Mouse (Mus musculus) intestine, embryonic 16.5 days (tissue): Measurements from ENCODE around the gene Rapgef3. TPM values are rescaled to one million over a fixed set of nuclear protein-coding genes. Genes with fewer than 3 reads are reported as not detected.

Source experiments
- ATAC-seq: fragments of 200-750 bp; cut with Nextera tagmentation; 2 replicates; pipeline ENCODE4 v1.8.0; 2017; ENCODE audit warnings: moderate TSS enrichment, moderate library complexity
- H3K27ac ChIP-seq: fragments of 300-500 bp; sonication (generic); 2 replicates; pipeline ENCODE4 v1.5.1; 2014; ENCODE audit warnings: mild to moderate bottlenecking, low read length
- H3K27me3 ChIP-seq: fragments of 300-500 bp; sonication (generic); replicated peaks from 2 replicates; pipeline ENCODE4 v1.6.1; 2014; ENCODE audit warnings: low read length, control low read depth, mixed read lengths; ENCODE audit not compliant: control insufficient read depth, insufficient read depth
- H3K36me3 ChIP-seq: fragments of 300-500 bp; sonication (generic); 2 replicates; pipeline ENCODE4 v1.6.1; 2014; ENCODE audit warnings: low read length, control low read depth; ENCODE audit not compliant: control insufficient read depth, insufficient read depth
- H3K4me1 ChIP-seq: fragments of 300-500 bp; sonication (generic); 2 replicates; pipeline ENCODE4 v1.6.1; 2014; ENCODE audit warnings: low read length, control low read depth, mixed read lengths; ENCODE audit not compliant: control insufficient read depth, insufficient read depth
- H3K4me2 ChIP-seq: fragments of 300-500 bp; sonication (generic); 2 replicates; pipeline ENCODE4 v1.6.1; 2014; ENCODE audit warnings: low read depth, low read length, control low read depth
- H3K4me3 ChIP-seq: fragments of 300-500 bp; sonication (generic); 2 replicates; pipeline ENCODE4 v1.5.1; 2014; ENCODE audit warnings: mild to moderate bottlenecking, low read length
- H3K9ac ChIP-seq: fragments of 300-500 bp; sonication (generic); 2 replicates; pipeline ENCODE4 v1.6.1; 2014; ENCODE audit warnings: low read depth, low read length
- H3K9me3 ChIP-seq: fragments of 300-500 bp; sonication (generic); 2 replicates; pipeline ENCODE4 v1.6.1; 2016; ENCODE audit warnings: low read length, control low read depth; ENCODE audit not compliant: control insufficient read depth
- WGBS: fragments of 180-500 bp; shearing (Covaris S2); extraction: QIAGEN DNeasy Blood & Tissue Kit; methylation state at CpG from one replicate; pipeline ENCODE4 v1.1.7; 2014; 5-methylcytosine and 5-hydroxymethylcytosine counted together
- polyA plus RNA-seq: library from polyadenylated mRNA; unstranded; fragments of >200 nt; fragmentation: Nextera tagmentation; extraction: Ambion mirVana; gene quantifications from 2 replicates; pipeline ENCODE4 v1.2.1, GENCODE M21; 2015

The Rapgef3 gene
- polyA plus RNA-seq, 1 experiment from 2014 or later, result 7.9 TPM

DNA sequence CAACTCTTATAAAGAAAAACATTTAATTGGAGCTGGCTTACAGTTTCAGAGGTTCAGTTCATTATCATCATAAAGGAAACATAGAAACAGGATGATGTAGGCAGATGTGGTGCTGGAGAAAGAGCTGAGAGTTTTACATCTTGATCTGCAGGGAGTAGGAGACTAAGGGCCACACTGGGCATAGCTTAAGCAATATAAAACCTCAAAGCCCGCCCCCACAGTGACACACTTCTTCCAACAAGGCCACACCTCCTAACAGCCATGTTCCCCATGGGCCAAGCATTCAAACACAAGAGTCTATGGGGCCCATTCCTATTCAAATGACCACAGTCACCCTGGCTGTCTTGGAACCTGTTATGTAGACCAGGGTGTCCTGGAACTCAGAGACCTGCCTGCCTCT, 11.8 kb upstream of the Rapgef3 start:
- H3K27ac ChIP-seq, result no peak overlapping the region

DNA sequence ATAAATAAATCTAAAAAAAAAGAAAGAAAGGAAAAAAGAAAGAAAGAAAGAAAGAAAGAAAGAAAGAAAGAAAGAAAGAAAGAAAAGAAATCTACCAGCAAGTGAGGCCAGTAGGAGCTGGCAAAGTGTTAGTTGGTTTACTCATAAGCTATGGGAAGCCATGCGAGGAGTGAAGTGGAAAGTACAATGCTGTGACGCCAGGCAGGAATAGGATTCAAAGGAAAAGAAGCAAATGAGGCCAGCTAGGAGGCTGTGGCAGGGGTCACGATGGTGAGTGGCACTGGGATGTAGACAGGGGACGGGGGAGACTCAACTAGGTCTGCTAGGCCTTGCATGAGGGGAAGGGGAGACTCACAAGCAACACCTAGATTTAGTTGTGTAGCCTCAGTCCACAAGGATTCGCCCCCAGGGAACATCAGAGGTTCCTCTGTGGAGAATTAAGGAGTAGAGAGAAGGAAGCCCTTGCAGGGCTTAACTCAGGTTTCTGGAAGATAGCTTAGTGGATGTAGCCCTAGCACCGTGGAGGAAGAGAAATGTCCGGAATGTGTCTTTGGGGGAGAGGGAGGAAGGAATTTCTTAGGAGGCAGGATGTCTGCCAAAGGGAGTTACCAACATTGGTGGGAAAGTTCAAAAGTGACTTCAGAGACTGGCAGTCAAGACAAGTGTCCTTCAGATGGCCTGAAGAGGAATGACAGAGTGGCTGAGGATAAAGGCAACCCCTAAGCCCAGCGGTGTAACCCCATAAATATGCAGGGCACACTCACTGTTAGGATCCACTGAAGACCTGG, 10.7 kb upstream of the Rapgef3 start, which contains the start of gene Slc48a1:
Gene Slc48a1 (plus strand): TSS at position 210 of the 788 bp plus-strand sequence.
- no peak within 1 kb of the TSS for H3K27ac ChIP-seq
- H3K4me1 ChIP-seq, result peaks cover 13% of the 10 kb centered on the region
- no peak within 1 kb of the TSS for H3K4me2 ChIP-seq
- H3K36me3 ChIP-seq, result no peaks in the 10 kb centered on the region
- no peak within 1 kb of the TSS for H3K4me3 ChIP-seq
- ATAC-seq, result no peak
- H3K9me3 ChIP-seq, result no peaks in the 10 kb centered on the region
- H3K9ac ChIP-seq, result no peak within 1 kb of the TSS
- WGBS, result 69% methylated on average over 8 of the region's 8 CpGs
- no peaks in the 10 kb centered on the region for H3K27me3 ChIP-seq

More for the DNA sequence above, 11.8 kb upstream of the Rapgef3 start:
- no peaks in the 10 kb centered on the region for H3K36me3 ChIP-seq
- no peaks in the 10 kb centered on the region for H3K9me3 ChIP-seq
- no peaks in the 10 kb centered on the region for H3K27me3 ChIP-seq
- WGBS, result 91% methylated on average over 1 of the region's 1 CpGs
- no peak for ATAC-seq
- peaks cover 5% of the 10 kb centered on the region for H3K4me1 ChIP-seq
- H3K9ac ChIP-seq, result no peak overlapping the region
- no peak overlapping the region for H3K4me2 ChIP-seq
- no peak overlapping the region for H3K4me3 ChIP-seq

DNA sequence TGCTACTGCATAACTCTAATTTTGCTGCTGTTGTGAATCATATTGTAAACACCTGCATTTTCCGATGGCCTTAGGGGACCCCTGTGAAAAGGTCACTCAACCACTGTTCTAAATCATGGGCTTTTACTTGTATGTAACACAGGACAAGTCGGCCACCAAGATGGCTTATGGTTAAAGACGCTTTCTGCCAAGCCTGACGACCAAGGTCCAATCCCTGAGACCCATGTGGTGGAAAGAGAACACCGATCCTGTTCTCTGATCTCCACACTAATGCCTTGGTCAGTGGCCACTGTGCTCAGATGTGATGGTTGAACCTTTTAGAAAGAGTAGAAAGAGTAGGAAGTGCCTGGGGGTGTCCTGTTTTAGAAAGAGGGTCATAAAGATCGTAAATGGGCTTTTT, 9.1 kb upstream of the Rapgef3 start:
- Histone ChIP-seq H3K9me3 (no peaks in the 10 kb centered on the region), H3K4me2 (no peak overlapping the region), H3K9ac (no peak overlapping the region), H3K36me3 (no peaks in the 10 kb centered on the region), H3K4me1 (peaks cover 19% of the 10 kb centered on the region), H3K4me3 (no peak overlapping the region), H3K27me3 (no peaks in the 10 kb centered on the region), H3K27ac (no peak overlapping the region)
- WGBS, result 78% methylated on average over 6 of the region's 6 CpGs
- ATAC-seq, result no peak

DNA sequence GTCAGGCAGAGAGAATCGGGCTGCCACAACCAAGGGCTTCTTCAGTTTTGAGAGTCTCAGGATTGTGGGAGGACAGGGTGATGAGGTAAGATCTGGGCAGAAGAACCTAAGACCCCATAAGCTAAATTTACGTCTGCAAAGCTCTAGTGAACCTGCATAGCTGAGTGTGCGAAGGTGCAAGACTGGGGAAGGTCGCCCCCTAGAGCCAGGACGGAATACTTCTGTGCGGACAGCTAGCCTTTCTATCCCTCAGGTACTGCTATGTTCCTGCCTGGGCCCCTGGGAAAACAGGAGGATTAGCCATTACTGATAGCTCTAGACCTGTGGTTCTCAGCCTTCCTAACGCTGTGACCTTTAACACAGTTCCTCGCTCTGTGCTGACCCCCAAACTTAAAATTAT, 8.7 kb upstream of the Rapgef3 start:
- Histone ChIP-seq H3K4me2 (no peak overlapping the region), H3K36me3 (no peaks in the 10 kb centered on the region), H3K27ac (no peak overlapping the region), H3K9me3 (no peaks in the 10 kb centered on the region), H3K9ac (no peak overlapping the region), H3K27me3 (no peaks in the 10 kb centered on the region), H3K4me3 (no peak overlapping the region), H3K4me1 (peaks cover 19% of the 10 kb centered on the region)
- WGBS, result 11% methylated on average over 8 of the region's 8 CpGs
- ATAC-seq, result peak; percentile 64

DNA sequence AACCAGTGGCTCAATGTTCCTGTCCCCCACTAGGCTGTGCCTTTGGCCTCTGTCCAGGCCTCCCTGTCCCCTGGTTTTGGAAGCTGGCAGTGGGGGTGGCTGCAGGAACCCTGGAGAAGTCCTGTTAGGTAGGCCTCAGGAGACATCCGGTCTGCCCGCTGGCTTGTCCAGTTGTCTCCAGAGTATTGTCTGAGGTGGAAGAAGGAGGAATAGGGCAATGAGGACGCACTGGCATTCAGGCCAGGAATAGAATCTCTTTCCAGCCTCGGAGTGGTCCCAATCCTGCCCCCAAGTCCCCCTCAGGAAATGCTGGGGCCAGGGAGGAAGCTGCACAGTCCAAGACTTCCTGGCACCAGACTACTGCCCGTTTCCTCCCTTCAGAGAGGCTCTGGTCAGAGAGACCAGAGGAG, 6.2 kb upstream of the Rapgef3 start:
- Histone ChIP-seq H3K27ac (peak overlapping the region; percentile 76), H3K27me3 (no peaks in the 10 kb centered on the region), H3K36me3 (no peaks in the 10 kb centered on the region), H3K9me3 (no peaks in the 10 kb centered on the region), H3K9ac (no peak overlapping the region), H3K4me1 (peaks cover 19% of the 10 kb centered on the region), H3K4me3 (no peak overlapping the region), H3K4me2 (no peak overlapping the region)
- ATAC-seq, result peak; percentile 22; the same call in 1 of the 2 replicates
- WGBS, result 75% methylated on average over 5 of the region's 5 CpGs

DNA sequence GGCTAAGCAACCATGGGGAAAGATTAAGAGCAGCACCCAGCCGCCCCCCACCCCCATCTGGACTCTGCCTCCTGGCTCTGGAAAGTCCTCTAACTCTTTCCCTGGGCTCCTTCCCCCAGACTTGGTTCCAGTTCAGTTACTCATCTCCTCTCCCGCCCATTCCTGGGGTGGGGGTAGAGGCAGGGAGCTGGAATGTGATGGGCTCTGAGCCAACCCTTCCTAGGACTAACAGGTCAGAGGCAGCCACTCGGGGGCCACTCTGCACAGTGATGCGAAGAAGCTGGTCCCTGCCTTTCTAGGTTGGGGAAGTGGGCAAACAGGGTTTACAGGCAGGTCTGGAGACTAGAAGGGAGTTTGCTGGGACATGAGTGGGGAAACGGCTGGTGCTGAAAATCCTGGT, 5.3 kb upstream of the Rapgef3 start:
- no peaks in the 10 kb centered on the region for H3K27me3 ChIP-seq
- no peaks in the 10 kb centered on the region for H3K9me3 ChIP-seq
- no peak overlapping the region for H3K4me2 ChIP-seq
- ATAC-seq, result peak; percentile 72
- WGBS, result 25% methylated on average over 5 of the region's 5 CpGs
- H3K27ac ChIP-seq, result peak overlapping the region; percentile 76
- no peak overlapping the region for H3K4me3 ChIP-seq
- peaks cover 23% of the 10 kb centered on the region for H3K4me1 ChIP-seq
- no peak overlapping the region; the same call in 1 of the 2 replicates for H3K9ac ChIP-seq
- H3K36me3 ChIP-seq, result no peaks in the 10 kb centered on the region

DNA sequence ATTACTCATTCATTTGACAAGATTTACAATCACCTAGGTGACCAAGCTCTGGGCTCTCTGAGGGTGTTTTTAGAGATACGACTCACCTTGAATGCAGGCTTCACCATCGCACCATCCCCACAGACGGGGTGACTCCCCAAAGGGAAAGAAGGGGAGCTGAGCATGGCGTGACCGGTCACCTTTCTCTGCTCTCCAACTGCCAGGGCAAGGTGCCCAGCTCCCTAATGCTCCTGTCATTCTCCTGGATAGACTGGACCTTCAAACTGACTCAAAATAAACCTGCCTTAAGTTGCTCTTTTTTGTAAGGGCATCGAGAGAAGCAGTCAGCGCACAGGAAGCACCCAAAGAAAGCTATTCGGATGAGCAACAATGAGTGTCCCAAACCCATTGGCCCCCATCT, 2.5 kb upstream of the Rapgef3 start:
- Histone ChIP-seq H3K9me3 (no peaks in the 10 kb centered on the region), H3K4me2 (no peak overlapping the region), H3K4me3 (no peak overlapping the region), H3K9ac (no peak overlapping the region), H3K27ac (no peak overlapping the region), H3K4me1 (peaks cover 35% of the 10 kb centered on the region), H3K27me3 (peaks cover 11% of the 10 kb centered on the region; the same call in 1 of the 2 replicates), H3K36me3 (no peaks in the 10 kb centered on the region)
- 73% methylated on average over 8 of the region's 8 CpGs for WGBS
- ATAC-seq, result no peak

DNA sequence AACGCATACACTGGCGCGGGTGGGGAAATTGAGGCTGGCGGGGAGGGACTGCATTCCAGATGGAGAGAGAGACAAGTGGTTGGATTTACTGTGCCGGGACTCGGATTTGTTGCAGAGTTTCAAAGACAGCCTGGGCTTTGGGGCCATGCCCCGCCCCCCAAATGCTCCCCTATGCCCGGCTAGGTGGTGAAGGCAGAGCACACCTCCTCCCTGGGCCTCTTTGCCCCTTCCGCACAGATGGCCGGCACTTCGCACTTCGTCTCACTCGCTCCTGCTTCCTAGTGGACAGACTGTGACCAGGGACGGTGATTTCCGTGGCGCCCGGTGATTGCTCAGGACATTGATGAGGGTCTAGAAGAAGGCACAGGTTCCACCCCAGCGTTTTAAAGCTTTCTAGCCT, 420 bp upstream of the Rapgef3 start:
- no peaks in the 10 kb centered on the region for H3K9me3 ChIP-seq
- H3K9ac ChIP-seq, result peak overlapping the region; percentile 69
- H3K4me1 ChIP-seq, result peaks cover 24% of the 10 kb centered on the region
- peaks cover 11% of the 10 kb centered on the region; the same call in 1 of the 2 replicates for H3K27me3 ChIP-seq
- peak overlapping the region; percentile 62 for H3K4me3 ChIP-seq
- 1% methylated on average over 18 of the region's 18 CpGs for WGBS
- H3K4me2 ChIP-seq, result peak overlapping the region; percentile 99
- no peaks in the 10 kb centered on the region for H3K36me3 ChIP-seq
- peak; percentile 42 for ATAC-seq
- peak overlapping the region; percentile 61 for H3K27ac ChIP-seq

DNA sequence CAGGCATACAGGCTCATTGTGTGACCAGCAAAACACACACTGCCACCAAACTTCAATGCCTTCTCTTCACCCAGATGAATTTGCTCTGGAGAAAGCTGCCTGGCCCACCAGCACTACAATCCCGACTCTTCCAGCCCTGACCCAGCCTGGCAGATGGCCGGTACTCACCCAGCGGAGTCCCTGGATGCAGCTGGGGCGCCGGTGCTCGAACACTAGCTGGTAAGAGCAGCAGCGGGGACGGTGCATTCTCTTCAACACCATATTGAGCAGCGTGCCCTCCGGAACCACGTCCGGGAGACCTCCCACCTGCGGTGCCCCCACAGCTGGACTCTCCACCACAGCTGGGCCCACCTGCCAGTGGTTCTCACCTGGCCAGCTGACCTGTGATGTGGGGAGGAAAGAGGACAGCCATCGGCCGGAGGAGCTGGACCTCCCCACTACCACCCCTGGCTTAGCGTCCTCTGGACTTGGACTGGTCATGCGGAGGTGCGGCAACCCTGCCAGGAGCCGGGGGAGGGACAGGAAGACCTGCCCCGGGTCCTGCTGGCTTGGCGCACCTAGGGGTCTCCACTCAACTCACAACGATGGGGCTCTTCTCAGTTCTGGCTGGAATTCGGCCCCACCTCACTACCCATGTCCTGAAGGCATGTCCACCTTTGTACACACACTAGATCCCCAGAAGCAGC, 1.0 kb downstream of the Rapgef3 start:
- Histone ChIP-seq H3K36me3 (no peaks in the 10 kb centered on the region), H3K27me3 (peaks cover 11% of the 10 kb centered on the region; the same call in 1 of the 2 replicates), H3K4me2 (peak overlapping the region; percentile 99), H3K9ac (peak overlapping the region; percentile 69), H3K27ac (peak overlapping the region; percentile 37), H3K9me3 (no peaks in the 10 kb centered on the region), H3K4me3 (peak overlapping the region; percentile 62), H3K4me1 (peaks cover 16% of the 10 kb centered on the region)
- ATAC-seq, result no peak
- 16% methylated on average over 23 of the region's 23 CpGs for WGBS
